Mouse (Mus musculus) lung, embryonic 16.5 days (tissue): Measurements from ENCODE around the gene Ppp4r1. TPM values are rescaled to one million over a fixed set of nuclear protein-coding genes. Genes with fewer than 3 reads are reported as not detected.

ENCODE experiments used
- ATAC-seq: fragments of 200-750 bp; cut with Nextera tagmentation; 2 replicates; pipeline ENCODE4 v1.8.0; 2017; ENCODE audit warnings: low read depth, mild to moderate bottlenecking, moderate library complexity
- H3K27ac ChIP-seq: fragments of 300-500 bp; sonication (generic); 2 replicates; pipeline ENCODE4 v1.5.1; 2014; ENCODE audit warnings: mild to moderate bottlenecking, control low read depth, low read length
- H3K27me3 ChIP-seq: fragments of 300-500 bp; sonication (generic); 2 replicates; pipeline ENCODE4 v1.6.1; 2014; ENCODE audit warnings: low read depth, low read length, mixed read lengths; ENCODE audit not compliant: control insufficient read depth, insufficient read depth
- H3K36me3 ChIP-seq: fragments of 300-500 bp; sonication (generic); 2 replicates; pipeline ENCODE4 v1.6.1; 2014; ENCODE audit warnings: low read length; ENCODE audit not compliant: control insufficient read depth, insufficient read depth
- H3K4me1 ChIP-seq: fragments of 300-500 bp; sonication (generic); replicated peaks from 2 replicates; pipeline ENCODE4 v1.6.1; 2014; ENCODE audit warnings: low read length, mixed read lengths; ENCODE audit not compliant: control insufficient read depth, insufficient read depth
- H3K4me2 ChIP-seq: fragments of 300-500 bp; sonication (generic); 2 replicates; pipeline ENCODE4 v1.6.1; 2014; ENCODE audit warnings: low read depth, low read length, control low read depth
- H3K4me3 ChIP-seq: fragments of 300-500 bp; sonication (generic); 2 replicates; pipeline ENCODE4 v1.5.1; 2014; ENCODE audit warnings: mild to moderate bottlenecking, low read length, control low read depth
- H3K9ac ChIP-seq: fragments of 300-500 bp; sonication (generic); 2 replicates; pipeline ENCODE4 v1.6.1; 2014; ENCODE audit warnings: low read length, control low read depth
- H3K9me3 ChIP-seq: fragments of 300-500 bp; sonication (generic); 2 replicates; pipeline ENCODE4 v1.6.1; 2016; ENCODE audit warnings: low read length; ENCODE audit not compliant: control insufficient read depth
- WGBS: fragments of 180-500 bp; shearing (Covaris S2); extraction: QIAGEN DNeasy Blood & Tissue Kit; methylation state at CpG from one replicate; pipeline ENCODE4 v1.1.7; 2014; 5-methylcytosine and 5-hydroxymethylcytosine counted together
- polyA plus RNA-seq: library from polyadenylated mRNA; unstranded; fragments of >200 nt; fragmentation: Nextera tagmentation; extraction: Ambion mirVana; gene quantifications from 2 replicates; pipeline ENCODE4 v1.2.1, GENCODE M21; 2015

Ppp4r1 gene
- polyA plus RNA-seq, 1 experiment from 2014 or later: 40.0 TPM

GRCm38 (mm10) chr17:65811032-65811431 is 28.7 kb downstream of the Ppp4r1 start:
- H3K4me2 ChIP-seq: no peak overlapping the region
- no peak overlapping the region for H3K4me3 ChIP-seq
- no peaks in the 10 kb centered on the region for H3K9me3 ChIP-seq
- H3K4me1 ChIP-seq: no peaks in the 10 kb centered on the region
- no peak for ATAC-seq
- no peaks in the 10 kb centered on the region for H3K27me3 ChIP-seq
- WGBS: 75% methylated on average over 5 of the region's 5 CpGs
- H3K9ac ChIP-seq: no peak overlapping the region
- H3K36me3 ChIP-seq: peaks cover 27% of the 10 kb centered on the region
- H3K27ac ChIP-seq: no peak overlapping the region

- H3K36me3 ChIP-seq: peaks cover 41% of the 10 kb centered on the region
- H3K4me1 ChIP-seq: no peaks in the 10 kb centered on the region
- no peak for ATAC-seq
- no peak overlapping the region for H3K4me2 ChIP-seq
- no peak overlapping the region for H3K27ac ChIP-seq
- no peak overlapping the region for H3K4me3 ChIP-seq
- no peak overlapping the region for H3K9ac ChIP-seq
- H3K27me3 ChIP-seq: no peaks in the 10 kb centered on the region
- no peaks in the 10 kb centered on the region for H3K9me3 ChIP-seq
- WGBS: 86% methylated on average over 8 of the region's 8 CpGs
Measured at GRCm38 (mm10) chr17:65813763-65814162, 31.4 kb downstream of the Ppp4r1 start.

- H3K27ac ChIP-seq: no peak overlapping the region
- 82% methylated on average over 5 of the region's 5 CpGs for WGBS
- no peaks in the 10 kb centered on the region for H3K27me3 ChIP-seq
- H3K4me1 ChIP-seq: no peaks in the 10 kb centered on the region
- no peaks in the 10 kb centered on the region for H3K9me3 ChIP-seq
- H3K4me3 ChIP-seq: no peak overlapping the region
- H3K9ac ChIP-seq: no peak overlapping the region
- ATAC-seq: no peak
- H3K4me2 ChIP-seq: no peak overlapping the region
- H3K36me3 ChIP-seq: peaks cover 35% of the 10 kb centered on the region
Measured at GRCm38 (mm10) chr17:65820197-65820596, 37.8 kb downstream of the Ppp4r1 start.

GRCm38 (mm10) chr17:65822423-65822822 is 40.0 kb downstream of the Ppp4r1 start:
- no peak overlapping the region for H3K4me2 ChIP-seq

GRCm38 (mm10) chr17:65824246-65824645 is 41.9 kb downstream of the Ppp4r1 start:
- ATAC-seq: no peak
- Histone ChIP-seq H3K27ac (no peak overlapping the region), H3K9ac (no peak overlapping the region), H3K36me3 (peaks cover 19% of the 10 kb centered on the region), H3K4me3 (no peak overlapping the region), H3K9me3 (no peaks in the 10 kb centered on the region), H3K4me2 (no peak overlapping the region), H3K27me3 (no peaks in the 10 kb centered on the region), H3K4me1 (no peaks in the 10 kb centered on the region)
- WGBS: 89% methylated on average over 10 of the region's 10 CpGs

More at GRCm38 (mm10) chr17:65822423-65822822, 40.0 kb downstream of the Ppp4r1 start:
- H3K27me3 ChIP-seq: no peaks in the 10 kb centered on the region
- ATAC-seq: no peak
- no peak overlapping the region for H3K9ac ChIP-seq
- no peak overlapping the region for H3K4me3 ChIP-seq
- no peaks in the 10 kb centered on the region for H3K4me1 ChIP-seq
- WGBS: 89% methylated on average over 5 of the region's 5 CpGs
- no peak overlapping the region for H3K27ac ChIP-seq
- peaks cover 17% of the 10 kb centered on the region for H3K36me3 ChIP-seq
- no peaks in the 10 kb centered on the region for H3K9me3 ChIP-seq

GRCm38 (mm10) chr17:65826257-65826656 is 43.9 kb downstream of the Ppp4r1 start:
- no peak overlapping the region for H3K4me2 ChIP-seq
- 71% methylated on average over 9 of the region's 9 CpGs for WGBS
- no peaks in the 10 kb centered on the region for H3K4me1 ChIP-seq
- no peak for ATAC-seq
- no peak overlapping the region for H3K9ac ChIP-seq
- H3K4me3 ChIP-seq: no peak overlapping the region
- peaks cover 22% of the 10 kb centered on the region for H3K36me3 ChIP-seq
- no peaks in the 10 kb centered on the region for H3K27me3 ChIP-seq
- no peaks in the 10 kb centered on the region for H3K9me3 ChIP-seq
- H3K27ac ChIP-seq: no peak overlapping the region

GRCm38 (mm10) chr17:65827119-65827840 is 44.9 kb downstream of the Ppp4r1 start:
- Histone ChIP-seq H3K4me2 (no peak overlapping the region), H3K27me3 (no peaks in the 10 kb centered on the region), H3K27ac (no peak overlapping the region), H3K4me3 (no peak overlapping the region), H3K9me3 (no peaks in the 10 kb centered on the region), H3K9ac (no peak overlapping the region), H3K36me3 (peaks cover 27% of the 10 kb centered on the region), H3K4me1 (no peaks in the 10 kb centered on the region)
- WGBS: 93% methylated on average over 16 of the region's 16 CpGs
- no peak for ATAC-seq

- Histone ChIP-seq H3K27ac (no peak overlapping the region), H3K36me3 (peaks cover 27% of the 10 kb centered on the region), H3K4me3 (no peak overlapping the region), H3K4me1 (no peaks in the 10 kb centered on the region), H3K4me2 (no peak overlapping the region), H3K27me3 (no peaks in the 10 kb centered on the region), H3K9me3 (no peaks in the 10 kb centered on the region), H3K9ac (no peak overlapping the region)
- ATAC-seq: no peak
- 91% methylated on average over 5 of the region's 5 CpGs for WGBS
Measured at GRCm38 (mm10) chr17:65827904-65828303, 45.5 kb downstream of the Ppp4r1 start.

- peaks cover 34% of the 10 kb centered on the region for H3K36me3 ChIP-seq
- H3K4me3 ChIP-seq: no peak overlapping the region
- 89% methylated on average over 11 of the region's 11 CpGs for WGBS
- H3K9ac ChIP-seq: no peak overlapping the region
- H3K27ac ChIP-seq: no peak overlapping the region
- no peak for ATAC-seq
- H3K4me1 ChIP-seq: no peaks in the 10 kb centered on the region
- no peaks in the 10 kb centered on the region for H3K9me3 ChIP-seq
- no peak overlapping the region for H3K4me2 ChIP-seq
- H3K27me3 ChIP-seq: no peaks in the 10 kb centered on the region
Measured at GRCm38 (mm10) chr17:65828951-65829350, 46.6 kb downstream of the Ppp4r1 start.
